Mouse (Mus musculus) layer of hippocampus, postnatal 10 days (tissue): Measurements from ENCODE around the gene Efna4. TPM values are rescaled to one million over a fixed set of nuclear protein-coding genes. Genes with fewer than 3 reads are reported as not detected.
A peak's percentile ranks its signal among the peaks of the same experiment; 100 is the strongest.

Experiments
- DNase-seq, 2 experiments: peaks; one replicate each; pipeline ENCODE4 v3.0.0; 2021; ENCODE audit warnings: low spot score in 2 of 2
- total RNA-seq, 2 experiments: library from RNA; stranded (reverse); gene quantifications; 2 replicates each; pipeline ENCODE4 v1.2.3; 2021

The Efna4 gene
- total RNA-seq, 2 experiments from 2014 or later = 2.7 to 3.4 TPM

DNA sequence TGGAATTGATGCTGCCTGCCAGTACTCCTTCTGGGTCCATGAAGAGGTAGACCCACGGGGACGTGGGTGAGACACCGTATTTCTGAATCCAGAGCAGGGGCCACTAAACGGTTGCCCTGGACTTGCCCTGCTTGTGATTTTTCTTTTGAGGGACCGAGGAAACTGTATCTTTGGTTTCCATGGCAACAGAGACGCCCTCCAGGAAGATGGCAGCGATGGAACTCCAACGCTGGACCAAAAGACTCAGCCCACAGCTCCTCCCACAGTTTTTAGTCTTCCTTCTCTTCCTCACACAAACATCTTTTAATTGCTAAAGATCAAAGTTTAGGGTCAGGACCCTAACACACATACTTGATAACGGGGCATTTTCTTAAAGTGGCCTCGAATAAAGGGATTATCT, 5.8 kb downstream of the Efna4 start:
- no peak for DNase-seq

DNA sequence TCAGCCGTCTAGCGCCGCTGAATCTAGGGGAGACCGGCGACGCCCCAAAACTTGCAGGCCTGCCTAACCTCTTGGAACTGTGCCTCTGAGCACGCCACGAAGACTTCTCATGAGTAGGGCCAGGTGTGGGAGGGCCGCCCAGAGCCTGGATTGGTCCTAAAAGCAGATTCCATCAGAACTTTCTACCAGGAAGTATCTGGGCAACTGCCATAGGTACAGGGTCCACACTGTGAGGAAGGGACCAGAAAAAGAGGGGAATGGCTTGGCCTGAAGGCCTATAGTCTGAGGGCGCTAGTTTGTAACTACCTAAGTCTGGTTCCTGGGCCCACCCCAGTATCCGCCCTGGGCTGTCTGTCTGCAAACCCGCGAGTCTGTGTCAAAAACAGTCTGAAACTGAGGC, 6.3 kb downstream of the Efna4 start:
- DNase-seq = peak in 1 of 2 experiments; percentile 12

DNA sequence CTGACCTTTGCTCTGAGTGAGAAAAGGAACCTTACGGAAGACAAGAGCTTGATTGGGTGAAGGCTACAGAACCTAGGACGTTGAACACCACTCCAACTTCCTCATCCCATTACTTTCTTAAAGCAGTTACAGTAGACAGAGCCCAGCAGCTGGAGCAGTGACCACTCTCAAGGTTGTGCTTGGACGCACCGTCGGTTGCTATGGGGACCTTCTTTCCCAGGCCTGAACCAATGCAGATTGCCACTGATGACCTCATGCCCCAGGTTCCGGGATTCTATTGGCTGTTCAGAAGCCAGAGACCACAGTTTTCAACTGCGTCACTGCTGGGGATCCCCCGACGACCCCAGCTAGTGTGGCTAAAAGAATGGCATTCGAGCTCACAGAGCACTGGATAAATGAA, 6.9 kb downstream of the Efna4 start:
- peak in 1 of 2 experiments; percentile 18 for DNase-seq

DNA sequence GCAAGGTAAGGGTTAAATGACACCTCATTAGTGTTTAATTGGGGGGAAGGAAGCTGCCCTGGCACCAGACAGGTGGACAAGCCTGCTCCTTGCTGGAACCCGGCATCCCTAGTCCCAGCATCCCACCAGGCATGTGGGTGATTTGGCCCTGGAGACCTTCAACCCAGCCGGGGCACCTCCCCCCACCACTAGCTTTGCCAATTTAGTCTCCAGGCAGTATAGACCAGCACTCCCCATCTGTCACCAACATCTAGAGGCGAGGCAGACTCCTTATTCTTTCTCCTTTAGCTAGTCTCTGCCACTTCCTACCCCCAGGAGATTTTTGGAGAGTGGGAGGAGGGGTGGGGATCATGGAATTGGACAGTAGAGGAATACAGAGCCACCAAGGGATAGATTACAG, 7.5 kb downstream of the Efna4 start:
- DNase-seq = peak in 1 of 2 experiments; percentile 9

DNA sequence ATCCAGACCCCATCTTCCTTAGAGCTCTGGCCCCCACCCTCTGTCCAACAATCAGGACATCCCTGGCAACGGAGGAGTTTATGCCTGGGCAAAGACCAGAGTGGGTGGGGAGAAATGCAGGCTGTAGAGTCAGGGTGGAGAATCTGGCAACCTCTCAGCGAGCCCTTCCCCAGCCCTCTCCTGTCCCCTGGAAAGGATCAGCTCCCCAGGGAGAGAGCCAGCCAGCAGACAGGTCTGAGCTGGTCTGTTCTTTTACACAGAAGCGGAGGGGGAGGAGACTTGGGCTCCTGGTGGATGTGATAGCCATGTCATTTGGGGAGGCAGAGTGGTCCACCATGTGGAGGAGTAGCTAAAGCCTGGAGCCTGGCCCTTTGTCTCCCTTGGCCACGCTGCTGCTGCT, 9.2 kb downstream of the Efna4 start:
- no peak for DNase-seq

DNA sequence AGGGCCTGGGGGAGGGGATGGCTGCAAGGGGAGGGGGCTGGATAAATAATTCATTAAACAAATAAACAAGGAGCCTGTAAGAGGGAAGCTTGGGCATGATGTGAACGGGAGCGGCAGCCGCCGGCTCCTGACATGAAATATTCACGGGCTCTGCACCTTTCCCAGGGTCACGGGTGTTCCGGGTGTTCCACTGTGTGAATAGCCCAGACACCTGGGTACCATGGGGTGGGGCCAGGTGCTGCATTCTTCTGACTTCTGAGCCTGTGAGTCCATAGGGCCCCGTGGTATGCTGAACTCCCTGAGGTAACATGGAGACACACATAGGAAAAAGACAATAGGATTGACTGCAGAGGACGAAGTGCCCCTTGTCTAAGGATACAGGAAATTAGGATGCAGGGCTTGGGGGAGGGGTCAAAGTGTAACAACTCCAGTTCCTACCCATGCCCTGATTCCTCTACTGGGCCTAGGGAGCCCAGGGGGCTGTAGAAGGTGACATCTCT, 10.4 kb downstream of the Efna4 start:
- DNase-seq = no peak

DNA sequence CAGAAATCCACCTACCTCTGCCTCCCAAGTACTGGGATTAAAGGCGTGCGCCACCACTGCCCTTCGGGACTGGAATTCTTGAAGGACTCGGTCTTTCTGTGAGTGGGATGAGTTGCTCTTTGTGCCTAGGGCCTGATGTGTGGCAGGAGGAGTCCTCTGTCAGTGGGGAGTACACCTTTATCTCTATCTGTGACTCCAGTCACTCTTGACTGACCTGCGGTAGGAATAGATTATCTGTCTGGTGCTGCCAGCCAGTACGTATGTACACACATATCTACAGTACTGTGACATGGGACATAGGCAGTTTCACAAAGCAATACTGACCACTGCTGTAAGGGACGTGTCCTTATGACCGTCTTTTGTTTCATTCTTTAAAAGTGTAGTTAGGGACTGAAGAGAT, 11.9 kb downstream of the Efna4 start:
- no peak for DNase-seq

DNA sequence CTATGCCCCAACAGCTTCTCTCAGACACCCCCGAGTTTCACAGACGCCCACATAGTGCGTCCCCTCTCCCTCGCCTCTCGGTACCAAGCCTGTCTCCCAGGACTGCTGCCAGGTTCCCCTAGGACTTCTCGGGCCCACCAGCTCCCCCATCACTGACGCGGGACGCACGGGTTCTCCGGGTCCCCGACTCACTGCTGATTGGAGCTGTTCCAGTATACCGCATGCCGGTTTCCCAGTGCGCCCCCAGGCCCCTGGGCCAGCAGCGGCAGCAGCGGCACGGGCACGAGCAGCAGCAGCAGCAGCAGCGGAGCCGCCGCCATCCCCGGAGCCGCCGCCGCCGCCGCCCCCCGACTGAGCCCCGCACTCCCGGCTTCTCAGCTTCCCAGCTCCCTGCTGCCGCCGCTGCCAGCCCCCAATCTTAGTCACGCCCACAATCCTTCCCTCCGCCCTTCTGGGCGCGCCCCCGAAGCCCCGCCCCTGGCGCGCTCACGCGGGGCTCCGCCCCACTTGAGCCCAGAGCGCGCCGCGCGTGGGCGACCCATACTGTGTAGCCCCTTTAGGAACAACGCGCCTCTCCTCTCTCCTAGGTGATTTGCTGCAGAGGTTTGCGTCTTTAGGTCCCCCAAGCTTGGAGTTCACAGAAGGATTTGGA, 15.2 kb downstream of the Efna4 start, which contains the start of gene Efna3:
Gene Efna3 (minus strand): TSS at position 452 of the 652 bp plus-strand sequence.
- peak; percentile 83 to 90 for DNase-seq

DNA sequence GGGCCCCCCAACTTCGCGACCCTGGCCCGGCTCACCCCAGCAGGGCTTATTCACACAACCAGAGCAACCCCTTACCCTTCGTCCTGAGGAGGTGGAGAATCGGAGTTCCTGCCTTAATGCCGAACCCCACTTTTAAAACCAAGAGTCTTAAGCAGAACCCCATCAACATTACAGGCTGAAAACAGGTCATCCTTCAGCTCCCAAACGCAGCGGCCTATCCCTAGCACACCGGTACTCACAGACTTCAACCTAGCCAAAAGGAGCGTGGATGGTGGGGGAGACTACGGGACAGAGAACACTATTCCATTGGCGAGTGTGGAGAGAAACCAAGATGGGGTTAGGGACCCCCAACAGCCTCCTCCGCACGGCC, 15.7 kb downstream of the Efna4 start:
- DNase-seq = no peak

DNA sequence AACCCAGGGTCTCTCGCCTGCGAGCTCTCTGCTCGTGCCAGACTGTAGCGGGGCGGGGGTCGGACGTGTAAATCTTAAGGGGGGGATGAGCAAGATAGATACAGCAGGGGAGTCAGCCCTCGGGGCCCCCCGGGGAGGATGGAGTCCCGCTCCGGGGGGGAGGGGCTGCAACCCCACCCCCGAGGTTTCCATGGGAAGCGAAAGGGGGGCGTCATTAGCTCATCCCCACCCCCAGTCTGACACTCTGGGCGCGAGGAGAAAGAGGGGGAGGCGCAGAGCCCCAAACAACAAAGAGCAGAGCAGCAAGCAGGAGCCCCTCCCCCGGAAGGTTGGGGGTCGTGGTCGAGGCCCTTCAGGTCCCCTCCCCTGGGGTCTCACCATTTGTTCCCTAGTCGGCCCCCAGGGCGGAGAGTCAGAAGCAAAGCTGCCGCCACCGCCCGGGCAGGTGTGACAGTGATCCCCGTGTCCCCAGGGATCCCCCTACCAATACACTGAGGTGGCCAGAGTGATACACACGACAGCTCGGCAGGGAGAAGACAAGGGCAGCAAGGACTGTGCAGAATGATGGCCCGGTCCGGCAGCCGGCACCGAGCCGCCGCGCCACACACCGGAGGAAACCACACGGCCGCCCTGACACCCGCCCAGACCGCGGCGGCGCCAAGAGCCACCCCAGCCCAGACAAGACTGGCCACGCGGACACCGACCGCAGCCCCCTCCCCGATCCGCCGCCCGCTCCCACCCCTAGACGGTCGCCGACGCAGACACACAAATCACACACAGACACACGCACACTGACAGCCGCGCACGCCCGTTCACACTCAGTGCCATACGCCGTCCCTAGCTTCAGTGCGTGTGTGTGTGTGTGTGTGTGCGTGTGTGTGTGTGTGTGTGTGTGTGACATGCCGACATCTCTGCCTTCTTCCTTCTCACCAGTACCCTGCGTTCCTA, 16.4 kb downstream of the Efna4 start:
- peak in 1 of 2 experiments; percentile 64 for DNase-seq

DNA sequence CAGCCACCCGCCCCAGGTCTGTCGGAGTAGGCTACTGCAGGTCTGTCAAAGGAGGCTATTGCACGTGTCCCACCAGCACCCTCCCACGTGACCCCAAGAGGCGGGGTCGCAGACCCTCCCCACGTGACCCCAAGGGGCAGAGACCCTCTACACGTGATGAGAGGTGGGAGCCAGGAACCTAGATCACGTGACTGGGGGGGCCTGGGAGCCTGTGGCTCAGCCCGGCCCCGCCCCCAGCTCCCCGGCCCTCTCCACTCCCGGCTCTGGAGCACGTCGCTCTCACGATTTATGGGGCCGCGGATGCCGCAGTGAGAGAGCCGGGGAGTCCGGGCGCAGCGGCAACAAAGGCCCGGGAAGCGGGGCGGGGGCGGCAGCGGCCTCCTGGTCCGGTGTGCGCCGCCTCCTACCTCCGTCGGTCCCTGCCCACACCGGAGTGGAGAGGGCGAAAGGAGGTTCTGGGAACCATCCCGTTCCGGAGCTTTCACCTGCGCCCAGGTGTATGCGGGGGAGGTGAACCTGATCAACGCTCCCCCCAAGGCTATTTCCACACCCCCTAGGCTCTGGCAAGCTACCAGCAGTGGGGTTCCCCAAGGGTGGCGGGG, 17.1 kb downstream of the Efna4 start:
- peak; percentile 58 to 68 for DNase-seq

DNA sequence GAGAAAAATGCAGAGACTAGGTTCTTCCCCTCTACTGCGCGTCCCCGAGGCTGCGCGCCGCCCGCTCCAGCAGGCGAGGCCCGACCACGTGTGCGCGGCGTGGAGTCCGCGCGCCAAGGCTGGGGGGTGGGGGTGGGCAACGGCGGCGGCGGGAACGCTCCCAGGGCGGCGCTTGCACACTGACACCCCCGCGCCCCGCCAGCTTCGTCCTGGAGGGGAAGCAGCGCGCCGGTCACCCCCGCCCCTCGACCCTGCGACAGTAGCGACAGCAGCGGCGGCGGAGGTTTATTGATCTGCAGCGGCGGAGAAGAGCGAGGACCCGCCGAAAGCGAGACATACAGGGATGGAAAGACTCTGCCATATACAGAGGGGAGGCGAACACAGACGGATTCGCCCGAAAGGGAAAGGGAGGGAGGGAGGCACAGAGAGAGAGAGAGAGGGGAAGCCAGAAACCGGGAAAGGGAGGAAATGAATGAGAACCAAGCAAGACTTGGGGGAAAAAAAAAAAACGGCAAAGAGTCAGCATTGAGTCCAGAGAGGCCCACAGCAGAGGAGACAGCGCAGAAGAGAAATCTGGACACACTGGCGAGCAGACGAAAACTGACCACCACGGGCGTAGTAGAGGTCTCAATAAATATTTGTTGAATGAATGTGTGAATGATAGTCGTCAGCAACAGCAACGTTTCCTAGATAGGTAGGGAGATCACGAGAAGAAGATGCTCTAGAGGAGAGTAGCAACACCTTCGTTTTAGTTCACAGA, 18.1 kb downstream of the Efna4 start:
- DNase-seq = peak in 1 of 2 experiments; percentile 69

DNA sequence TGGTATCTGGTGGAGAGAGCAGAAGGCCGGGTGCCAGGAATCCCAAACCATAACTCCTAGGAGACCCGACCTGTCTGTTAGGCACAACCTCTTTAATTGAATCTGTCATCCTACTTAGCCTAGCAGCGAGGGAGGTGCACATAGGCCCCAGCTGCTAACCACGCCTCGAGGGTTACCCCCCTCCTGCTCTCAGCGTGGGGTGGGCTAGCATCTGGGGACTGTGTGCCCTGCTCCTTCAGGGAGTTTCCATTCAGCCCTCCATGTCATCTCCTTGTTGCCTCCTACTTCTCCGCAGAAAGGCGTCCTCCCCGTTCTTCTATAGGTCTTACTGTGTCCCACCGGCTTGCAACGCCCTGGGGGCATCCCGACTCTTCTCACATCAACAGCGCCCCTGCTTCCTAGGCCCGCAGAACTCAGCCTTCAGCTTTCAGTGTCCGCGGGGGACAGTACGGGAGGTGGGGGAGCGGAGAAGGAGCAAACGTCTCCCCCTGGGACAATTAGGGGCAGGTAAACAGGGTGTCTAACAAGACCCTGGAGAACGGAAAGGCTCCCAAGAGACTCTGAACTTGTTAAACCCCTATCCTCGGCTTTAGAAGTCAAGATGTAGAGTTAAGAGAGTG, 18.7 kb downstream of the Efna4 start:
- DNase-seq = no peak

DNA sequence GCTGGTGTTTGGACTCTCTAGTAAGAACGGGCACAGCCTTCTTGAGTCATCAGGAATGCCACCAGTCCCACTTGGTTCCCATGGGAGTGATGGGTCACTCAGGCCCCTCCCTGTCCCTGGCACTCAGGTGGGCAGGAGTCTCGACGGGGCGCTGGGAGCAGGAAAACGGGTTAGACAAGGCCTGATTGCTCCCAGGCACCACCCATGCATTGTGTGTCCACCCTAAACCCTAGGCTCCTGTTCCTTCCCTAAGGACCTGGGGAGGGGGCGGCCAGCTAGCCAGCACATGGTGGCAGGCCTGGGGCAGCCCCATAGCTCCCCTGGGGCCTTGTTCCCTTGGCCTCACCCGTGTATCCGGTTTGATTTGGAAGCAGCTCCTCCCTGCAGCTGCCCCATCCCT, 19.5 kb downstream of the Efna4 start:
- DNase-seq = no peak

DNA sequence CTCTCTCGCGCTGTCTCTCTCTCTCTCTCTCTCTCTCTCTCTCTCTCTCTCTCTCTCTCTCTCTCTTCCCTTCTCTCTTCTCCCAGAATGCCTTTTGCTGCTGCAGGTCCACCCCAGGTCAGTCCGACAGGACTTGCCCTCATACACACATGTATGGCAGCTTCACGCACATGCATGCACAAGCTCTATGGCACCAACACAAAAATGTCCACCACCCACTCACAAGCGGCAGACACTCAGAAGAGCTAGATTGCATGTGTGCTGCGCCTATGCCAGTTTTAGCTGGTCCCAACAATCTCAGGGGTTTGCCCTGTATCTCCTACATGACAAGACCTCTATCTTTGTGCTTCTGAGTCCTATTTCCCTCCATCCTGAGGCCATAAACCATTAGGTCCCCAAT, 20.6 kb downstream of the Efna4 start:
- DNase-seq = no peak

DNA sequence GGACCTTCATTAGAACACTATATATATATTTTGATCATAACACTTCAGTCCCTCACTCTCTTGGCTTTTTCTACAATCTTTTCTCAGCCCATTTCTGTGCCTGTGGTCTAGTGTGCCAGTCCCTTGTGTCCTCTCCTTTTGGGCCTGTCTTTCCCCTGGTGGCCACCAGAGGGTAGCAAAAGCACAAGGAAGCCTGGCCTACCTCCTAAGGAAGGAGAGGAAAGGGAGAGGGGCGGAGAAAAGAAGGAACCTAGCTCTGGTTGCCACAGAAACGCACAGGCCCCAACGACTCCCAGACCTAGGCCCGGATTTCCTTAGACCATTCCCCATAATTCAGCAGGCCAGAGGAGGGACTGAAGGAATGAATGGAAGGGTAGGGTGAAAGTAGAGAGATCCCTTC, 21.0 kb downstream of the Efna4 start:
- peak; percentile 88 to 92 for DNase-seq

DNA sequence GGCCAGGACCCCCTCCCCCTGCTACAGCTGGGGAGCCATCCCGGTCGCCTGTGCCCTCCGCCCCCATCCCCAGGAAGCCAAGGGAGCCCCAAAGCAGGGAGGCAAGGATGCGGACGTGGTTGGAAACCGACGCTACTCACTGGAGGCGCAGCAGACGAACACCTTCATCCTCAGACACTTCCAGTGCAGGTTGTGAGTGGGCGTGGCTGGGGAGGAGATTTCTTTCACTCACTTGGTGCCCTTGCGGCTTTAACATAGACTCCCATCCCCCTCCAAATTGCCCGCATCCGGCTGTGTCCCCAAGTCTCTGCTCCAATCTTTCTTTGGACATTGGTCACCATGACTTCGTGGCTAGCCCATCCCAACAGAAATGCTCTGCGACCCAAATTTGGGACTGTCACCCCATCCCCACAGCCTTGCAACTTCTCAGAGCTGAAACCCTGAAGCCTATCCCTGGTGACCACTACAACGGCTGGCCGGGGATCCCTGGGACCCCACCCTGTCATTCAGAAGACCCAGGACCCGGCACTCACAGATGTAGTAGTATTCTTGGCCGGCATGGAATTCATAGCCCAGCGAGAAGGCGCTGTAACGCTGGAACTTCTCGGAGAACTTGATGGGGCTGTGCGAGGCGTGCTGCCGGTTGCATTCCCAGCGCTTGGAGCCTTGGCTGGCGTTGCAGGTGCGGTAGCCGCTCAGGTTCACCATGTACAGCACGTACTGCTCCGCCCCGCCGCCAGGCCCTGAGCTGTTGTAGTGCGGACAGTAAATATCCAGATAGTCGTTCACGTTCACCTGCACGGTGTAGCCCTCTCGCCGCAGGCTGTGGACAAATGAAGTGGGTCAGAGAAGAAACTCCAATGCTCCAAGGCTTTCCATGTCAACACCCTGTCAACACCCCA, 21.6 kb downstream of the Efna4 start:
- DNase-seq = peak in 1 of 2 experiments; percentile 35

DNA sequence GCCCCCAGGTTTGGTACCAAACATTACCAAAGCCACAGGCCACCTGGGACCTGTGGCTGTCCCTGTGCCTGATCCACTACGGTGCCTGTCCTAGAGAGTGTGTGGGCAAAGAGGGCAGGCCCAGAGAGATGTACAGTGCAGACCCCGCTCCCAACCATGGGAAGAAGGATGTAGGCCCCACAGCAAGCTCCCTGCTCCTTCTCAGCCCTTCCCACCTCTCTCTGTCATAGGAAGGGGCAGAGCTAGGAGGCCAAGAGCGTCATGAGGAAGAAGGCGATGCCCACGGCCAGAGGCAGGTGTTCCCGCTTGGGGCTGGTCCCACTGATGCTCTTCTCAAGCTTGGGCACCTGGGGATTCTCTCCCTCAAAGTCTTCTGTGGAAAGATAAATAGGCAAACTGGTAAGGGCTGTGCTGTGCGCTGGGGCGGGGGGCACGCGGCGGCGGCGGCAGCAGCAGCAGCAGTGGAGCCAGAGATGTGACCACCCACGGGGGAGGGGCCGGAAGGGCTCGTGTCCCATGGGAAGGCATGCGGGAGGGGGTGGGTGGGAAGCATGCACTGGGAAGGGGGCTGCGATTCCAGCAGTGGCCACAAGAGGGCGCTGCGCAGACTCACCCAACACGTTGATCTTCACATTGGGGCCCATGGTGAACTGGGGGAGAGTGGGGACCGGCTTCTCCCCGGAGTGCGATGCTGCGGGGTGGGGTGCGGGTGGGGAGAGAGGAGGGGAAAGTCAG, 22.5 kb downstream of the Efna4 start:
- peak; percentile 91 to 92 for DNase-seq

DNA sequence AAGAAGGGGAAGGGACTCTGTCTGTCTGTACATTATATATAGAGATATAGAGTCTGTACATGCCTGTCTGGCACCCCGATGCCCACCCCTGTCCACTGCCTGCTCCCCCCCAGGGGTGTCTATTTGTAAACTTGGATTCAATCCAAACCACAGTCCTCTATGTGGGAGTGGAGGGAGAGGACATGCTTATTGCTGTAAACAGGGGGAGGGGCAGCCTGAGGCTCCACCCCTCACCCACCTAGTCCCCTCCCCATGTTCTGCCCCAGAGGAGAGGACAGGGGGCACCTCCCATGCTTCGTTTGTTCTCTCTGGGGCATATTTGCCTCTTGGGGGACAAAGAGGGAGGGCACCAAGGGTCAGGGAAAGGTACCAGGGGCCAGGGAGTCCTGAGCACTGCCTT, 23.0 kb downstream of the Efna4 start:
- DNase-seq = no peak
